Mouse (Mus musculus) liver, embryonic 16.5 days (tissue): ENCODE measurements around the gene Syde1. TPM values are rescaled to one million over a fixed set of nuclear protein-coding genes. Genes with fewer than 3 reads are reported as not detected.

Experiments used
- ATAC-seq: fragments of 200-750 bp; cut with Nextera tagmentation; 2 replicates; pipeline ENCODE4 v1.8.0; 2017; ENCODE audit warnings: low read depth, mild to moderate bottlenecking, moderate number of reproducible peaks, moderate library complexity
- H3K27ac ChIP-seq: fragments of 300-500 bp; sonication (generic); 2 replicates; pipeline ENCODE4 v1.5.1; 2014; ENCODE audit warnings: mild to moderate bottlenecking, low read length
- H3K27me3 ChIP-seq: fragments of 300-500 bp; sonication (generic); 2 replicates; pipeline ENCODE4 v1.6.1; 2014; ENCODE audit warnings: low read depth, low read length, mixed read lengths; ENCODE audit not compliant: control insufficient read depth, insufficient read depth
- H3K36me3 ChIP-seq: fragments of 300-500 bp; sonication (generic); 2 replicates; pipeline ENCODE4 v1.6.1; 2014; ENCODE audit warnings: mild to moderate bottlenecking; ENCODE audit not compliant: control insufficient read depth, insufficient read depth
- H3K4me1 ChIP-seq: fragments of 300-500 bp; sonication (generic); 2 replicates; pipeline ENCODE4 v1.6.1; 2014; ENCODE audit warnings: low read depth, low read length, mixed read lengths; ENCODE audit not compliant: control insufficient read depth
- H3K4me2 ChIP-seq: fragments of 300-500 bp; sonication (generic); 2 replicates; pipeline ENCODE4 v1.6.1; 2014; ENCODE audit warnings: low read depth, low read length, mixed read lengths
- H3K4me3 ChIP-seq: fragments of 300-500 bp; sonication (generic); 2 replicates; pipeline ENCODE4 v1.5.1; 2014; ENCODE audit warnings: low read depth, mild to moderate bottlenecking, low read length
- H3K9ac ChIP-seq: fragments of 300-500 bp; sonication (generic); 2 replicates; pipeline ENCODE4 v1.6.1; 2014; ENCODE audit warnings: low read depth, low read length
- H3K9me3 ChIP-seq: fragments of 300-500 bp; sonication (generic); replicated peaks from 2 replicates; pipeline ENCODE4 v1.6.1; 2016; ENCODE audit warnings: low read length; ENCODE audit not compliant: control insufficient read depth
- WGBS: fragments of 180-500 bp; shearing (Covaris S2); extraction: QIAGEN DNeasy Blood & Tissue Kit; methylation state at CpG from one replicate; pipeline ENCODE4 v1.1.7; 2014; ENCODE audit not compliant: insufficient replicate concordance; 5-methylcytosine and 5-hydroxymethylcytosine counted together
- polyA plus RNA-seq: library from polyadenylated mRNA; unstranded; fragments of >200 nt; fragmentation: Nextera tagmentation; extraction: Ambion mirVana; gene quantifications from 2 replicates; pipeline ENCODE4 v1.2.1, GENCODE M21; 2015

Syde1 gene
- polyA plus RNA-seq, 1 experiment from 2014 or later: 1.5 TPM

- 57% methylated on average over 3 of the region's 3 CpGs for WGBS
- Histone ChIP-seq H3K9ac (no peak overlapping the region), H3K4me1 (no peaks in the 10 kb centered on the region), H3K9me3 (no peaks in the 10 kb centered on the region), H3K4me2 (no peak overlapping the region), H3K27ac (no peak overlapping the region), H3K4me3 (no peak overlapping the region), H3K36me3 (no peaks in the 10 kb centered on the region; the same call in none of the 2 replicates), H3K27me3 (no peaks in the 10 kb centered on the region)
- no peak for ATAC-seq
Observed at GRCm38 (mm10) chr10:78583939-78584338, 7.8 kb downstream of the Syde1 start.

GRCm38 (mm10) chr10:78583347-78583746, 8.4 kb downstream of the Syde1 start:
- Histone ChIP-seq H3K27ac (no peak overlapping the region), H3K9ac (no peak overlapping the region), H3K36me3 (no peaks in the 10 kb centered on the region; the same call in none of the 2 replicates), H3K4me2 (no peak overlapping the region), H3K4me3 (no peak overlapping the region), H3K4me1 (no peaks in the 10 kb centered on the region), H3K27me3 (no peaks in the 10 kb centered on the region), H3K9me3 (no peaks in the 10 kb centered on the region)
- WGBS: 74% methylated on average over 9 of the region's 9 CpGs
- ATAC-seq: no peak

GRCm38 (mm10) chr10:78581121-78581520, 10.6 kb downstream of the Syde1 start:
- H3K4me3 ChIP-seq: no peak overlapping the region
- WGBS: 85% methylated on average over 7 of the region's 7 CpGs
- H3K27me3 ChIP-seq: no peaks in the 10 kb centered on the region
- ATAC-seq: no peak
- no peaks in the 10 kb centered on the region for H3K9me3 ChIP-seq
- no peak overlapping the region for H3K9ac ChIP-seq
- no peak overlapping the region for H3K4me2 ChIP-seq
- H3K36me3 ChIP-seq: no peaks in the 10 kb centered on the region; the same call in none of the 2 replicates
- H3K4me1 ChIP-seq: peaks cover 6% of the 10 kb centered on the region
- H3K27ac ChIP-seq: no peak overlapping the region

GRCm38 (mm10) chr10:78578204-78578603, 13.6 kb downstream of the Syde1 start:
- no peak overlapping the region for H3K4me2 ChIP-seq
- H3K27ac ChIP-seq: no peak overlapping the region
- no peaks in the 10 kb centered on the region; the same call in none of the 2 replicates for H3K36me3 ChIP-seq
- no peak for ATAC-seq
- no peaks in the 10 kb centered on the region for H3K9me3 ChIP-seq
- no peak overlapping the region for H3K9ac ChIP-seq
- no peak overlapping the region for H3K4me3 ChIP-seq
- WGBS: 65% methylated on average over 3 of the region's 3 CpGs
- H3K4me1 ChIP-seq: peaks cover 22% of the 10 kb centered on the region
- H3K27me3 ChIP-seq: no peaks in the 10 kb centered on the region

GRCm38 (mm10) chr10:78576435-78577184, 15.2 kb downstream of the Syde1 start:
- Histone ChIP-seq H3K4me1 (peaks cover 22% of the 10 kb centered on the region), H3K9me3 (no peaks in the 10 kb centered on the region), H3K27ac (no peak overlapping the region), H3K4me2 (no peak overlapping the region), H3K27me3 (no peaks in the 10 kb centered on the region), H3K9ac (no peak overlapping the region), H3K4me3 (no peak overlapping the region), H3K36me3 (no peaks in the 10 kb centered on the region; the same call in 1 of the 2 replicates)
- 71% methylated on average over 16 of the region's 16 CpGs for WGBS
- no peak for ATAC-seq

GRCm38 (mm10) chr10:78575690-78576089, 16.1 kb downstream of the Syde1 start:
- Histone ChIP-seq H3K36me3 (no peaks in the 10 kb centered on the region; the same call in 1 of the 2 replicates), H3K4me3 (peak overlapping the region; percentile 80), H3K4me1 (peaks cover 22% of the 10 kb centered on the region), H3K4me2 (peak overlapping the region; percentile 96), H3K27ac (peak overlapping the region; percentile 48; the same call in 1 of the 2 replicates), H3K27me3 (no peaks in the 10 kb centered on the region), H3K9ac (peak overlapping the region; percentile 78), H3K9me3 (no peaks in the 10 kb centered on the region)
- 82% methylated on average over 2 of the region's 2 CpGs for WGBS
- ATAC-seq: no peak

- peak overlapping the region; percentile 81 for H3K27ac ChIP-seq
- H3K27me3 ChIP-seq: no peaks in the 10 kb centered on the region
- peaks cover 22% of the 10 kb centered on the region for H3K4me1 ChIP-seq
- H3K4me3 ChIP-seq: peak overlapping the region; percentile 80
- H3K9me3 ChIP-seq: no peaks in the 10 kb centered on the region
- H3K9ac ChIP-seq: peak overlapping the region; percentile 78
- H3K4me2 ChIP-seq: peak overlapping the region; percentile 96
- H3K36me3 ChIP-seq: no peaks in the 10 kb centered on the region; the same call in 1 of the 2 replicates
- peak; percentile 10 for ATAC-seq
- 6% methylated on average over 13 of the region's 13 CpGs for WGBS
Observed at GRCm38 (mm10) chr10:78575105-78575632, 16.6 kb downstream of the Syde1 start.

- H3K36me3 ChIP-seq: no peaks in the 10 kb centered on the region
Observed at GRCm38 (mm10) chr10:78574250-78575104, 17.3 kb downstream of the Syde1 start, which contains the start of gene Ilvbl. TSS of gene Ilvbl (plus strand) at chr10:78574346.

More at GRCm38 (mm10) chr10:78574250-78575104, 17.3 kb downstream of the Syde1 start, which contains the start of gene Ilvbl:
- H3K4me2 ChIP-seq: peak within 1 kb of the TSS; percentile 96
- peak within 1 kb of the TSS; percentile 89 for H3K27ac ChIP-seq
- peak; percentile 86 for ATAC-seq
- peak within 1 kb of the TSS; percentile 80 for H3K4me3 ChIP-seq
- H3K9me3 ChIP-seq: no peaks in the 10 kb centered on the region
- no peaks in the 10 kb centered on the region for H3K27me3 ChIP-seq
- under 1% methylated on average over 51 of the region's 51 CpGs for WGBS
- peak within 1 kb of the TSS; percentile 78 for H3K9ac ChIP-seq
- H3K4me1 ChIP-seq: peaks cover 22% of the 10 kb centered on the region
